Comparison of ENCODE assay signal across 13 mouse cellular contexts in genomic region chr17:62527556-62527955, GRCm38 (mm10).
"Had no signal": no experiment of that assay in that cellular context is flagged by ENCODE, and none has a peak within 500 bp of the region (broad histone marks: within the 10 kb centered on the region; RNA-seq: fewer than 3 reads in every experiment).

No protein-coding gene starts in this region.

- DNase-seq: gastrocnemius, adult 2 months; gastrocnemius, postnatal 10 days; gastrocnemius, postnatal 25 days; heart, adult 18-20 months; heart, postnatal 10 days; heart, postnatal 36 days; kidney, adult 18-20 months; kidney, adult 8-10 months; kidney, postnatal 10 days; kidney, postnatal 25 days; kidney, postnatal 4 days; liver; liver, embryonic 13.5 days had no signal
